ENCODE assay signal across 11 mouse cellular contexts in genomic region chr7:46116118-46116581, GRCm38 (mm10). TPM values are rescaled to one million over a fixed set of nuclear protein-coding genes. Genes with fewer than 3 reads are reported as not detected.
DNase-seq lines count a peak whose midpoint lies in the region; ATAC-seq and TF ChIP-seq lines count a peak whose summit lies in the region.
"Had no signal": no experiment of that assay in that cellular context is flagged by ENCODE, and none has a peak within 500 bp of the region (broad histone marks: within the 10 kb centered on the region; RNA-seq: fewer than 3 reads in every experiment).

No protein-coding gene starts in this region.

- peak overlapping the region; percentile 49; the same call in 1 of the 2 replicates for H3K27ac ChIP-seq in kidney, embryonic 14.5 days (ENCODE audit: low read depth, low read length)
- H3K27ac ChIP-seq in kidney, adult 2 months (ENCODE audit: insufficient read depth, low read depth, low read length), result no peak overlapping the region
- H3K27ac ChIP-seq in embryonic facial prominence, embryonic 10.5 days (replicated peaks), result no peak overlapping the region
- H3K27ac ChIP-seq in limb, embryonic 10.5 days, result peak overlapping the region; percentile 42; the same call in 1 of the 2 replicates

- no peaks in the 10 kb centered on the region for H3K27me3 ChIP-seq in kidney, embryonic 14.5 days (ENCODE audit: control insufficient read depth, insufficient read depth, low read length)
- H3K27me3 ChIP-seq in kidney, adult 2 months (replicated peaks; ENCODE audit: control insufficient read depth, insufficient read depth, low read length), result no peaks in the 10 kb centered on the region
- H3K27me3 ChIP-seq in embryonic facial prominence, embryonic 10.5 days (replicated peaks; ENCODE audit: low read depth, poor library complexity, severe bottlenecking), result no peaks in the 10 kb centered on the region
- no peaks in the 10 kb centered on the region for H3K27me3 ChIP-seq in limb, embryonic 10.5 days (ENCODE audit: low read depth, poor library complexity, severe bottlenecking)

- H3K9ac ChIP-seq in kidney, embryonic 14.5 days (ENCODE audit: low read depth, low read length), result no peak overlapping the region

- peak; percentile 81 for ATAC-seq in kidney, embryonic 14.5 days (ENCODE audit: low FRiP score, low TSS enrichment)

- 18% methylated on average over 10 of the region's 10 CpGs for WGBS in kidney, embryonic 14.5 days
- 27% methylated on average over 10 of the region's 10 CpGs for WGBS in kidney, adult 2 months
- 58% methylated on average over 10 of the region's 10 CpGs for WGBS in embryonic facial prominence, embryonic 10.5 days
- WGBS in limb, embryonic 10.5 days, result 55% methylated on average over 10 of the region's 10 CpGs

- no peak for TF ChIP-seq POLR2A in kidney, adult 2 months (IDR thresholded peaks at IDR 0.05; ENCODE audit: low read depth, low read length)

- TF ChIP-seq CTCF in kidney, adult 2 months (conservative IDR thresholded peaks at IDR 0.05; ENCODE audit: insufficient read depth, insufficient read length, low read depth, low read length), result no peak

- no peak overlapping the region for H3K4me2 ChIP-seq in kidney, embryonic 14.5 days (replicated peaks; ENCODE audit: low read depth, low read length)

- H3K4me1 ChIP-seq in kidney, embryonic 14.5 days (ENCODE audit: control insufficient read depth, insufficient read depth, low read length), result peaks cover 9% of the 10 kb centered on the region
- H3K4me1 ChIP-seq in kidney, adult 2 months (ENCODE audit: control insufficient read depth, insufficient read depth, low read length), result no peaks in the 10 kb centered on the region
- peaks cover 32% of the 10 kb centered on the region for H3K4me1 ChIP-seq in embryonic facial prominence, embryonic 10.5 days
- peaks cover 51% of the 10 kb centered on the region for H3K4me1 ChIP-seq in limb, embryonic 10.5 days

- H3K4me3 ChIP-seq in kidney, embryonic 14.5 days (ENCODE audit: low read length), result no peak overlapping the region
- H3K4me3 ChIP-seq in kidney, adult 2 months (ENCODE audit: insufficient read depth, low read depth, low read length), result no peak overlapping the region
- no peak overlapping the region for H3K4me3 ChIP-seq in embryonic facial prominence, embryonic 10.5 days
- no peak overlapping the region for H3K4me3 ChIP-seq in limb, embryonic 10.5 days

- DNase-seq in kidney, adult 2 months, result no peak
- peak; percentile 42 for DNase-seq in embryonic facial prominence, embryonic 10.5 days (ENCODE audit: low spot score)
- DNase-seq in heart, adult 8-10 months (ENCODE audit: low spot score), result peak; percentile 58
- DNase-seq in limb, embryonic 10.5 days (ENCODE audit: low spot score), result no peak
- no peak for DNase-seq in layer of hippocampus, postnatal 36 days
- no peak for DNase-seq in frontal cortex, postnatal 10 days (ENCODE audit: low spot score in 2 of 2)
- no peak for DNase-seq in urinary bladder, postnatal 36 days (ENCODE audit: low spot score in 2 of 2)
- DNase-seq: kidney, adult 8-10 months had no signal

- no peaks in the 10 kb centered on the region for H3K9me3 ChIP-seq in kidney, embryonic 14.5 days (ENCODE audit: control insufficient read depth, low read length)
- no peaks in the 10 kb centered on the region for H3K9me3 ChIP-seq in embryonic facial prominence, embryonic 10.5 days
- no peaks in the 10 kb centered on the region for H3K9me3 ChIP-seq in limb, embryonic 10.5 days (replicated peaks)

- H3K36me3 ChIP-seq in kidney, embryonic 14.5 days (ENCODE audit: control insufficient read depth, insufficient read depth, low read length), result no peaks in the 10 kb centered on the region
- no peaks in the 10 kb centered on the region for H3K36me3 ChIP-seq in kidney, adult 2 months (ENCODE audit: control insufficient read depth, insufficient read depth, low read length)
- H3K36me3 ChIP-seq in embryonic facial prominence, embryonic 10.5 days (replicated peaks), result no peaks in the 10 kb centered on the region
- no peaks in the 10 kb centered on the region for H3K36me3 ChIP-seq in limb, embryonic 10.5 days

RNA-seq across cellular contexts. Expression of gene Kcnj11, which starts 15.6 kb away (rescaled TPM):
- polyA plus RNA-seq in kidney, embryonic 14.5 days (2014; fragmentation: Nextera tagmentation; extraction: Ambion mirVana), result 0.10 and 0.19 TPM in 2 replicates
- 0.90 and 1.7 TPM in 2 replicates for polyA plus RNA-seq in kidney, adult 2 months (2012; rRNA removed)
- 0.09 and 0.13 TPM in 2 replicates for polyA plus RNA-seq in embryonic facial prominence, embryonic 10.5 days (2016; fragmentation: Nextera tagmentation; extraction: Ambion mirVana)
- total RNA-seq in heart, adult 8-10 months (2022), result 100 to 1,000 TPM; 130 to 134 (median 132) TPM
- polyA plus RNA-seq in limb, embryonic 10.5 days (2016; fragmentation: Nextera tagmentation; extraction: Ambion mirVana), result 0.06 and 0.13 TPM in 2 replicates
- 10 to 100 TPM; 35.3 to 36.9 TPM for total RNA-seq in layer of hippocampus, postnatal 36 days (2021)
- total RNA-seq: CH12.LX; granulocyte monocyte progenitor cell, adult 5-6 weeks had no signal

Comparison
In these comparisons a context has a peak if more than half of its experiments do, and no peak if none do; other contexts are left out.
1. H3K27ac ChIP-seq: peak in kidney, embryonic 14.5 days (single experiment) and limb, embryonic 10.5 days (single experiment); none in kidney, adult 2 months (single experiment) and embryonic facial prominence, embryonic 10.5 days (single experiment).
2. DNase-seq: peak in embryonic facial prominence, embryonic 10.5 days (single experiment) and heart, adult 8-10 months (single experiment); none in kidney, adult 2 months (single experiment), limb, embryonic 10.5 days (single experiment), layer of hippocampus, postnatal 36 days (0 of 2), frontal cortex, postnatal 10 days (0 of 2) and urinary bladder, postnatal 36 days (0 of 2).